Mouse (Mus musculus) testis, postnatal 14 days (tissue): ENCODE measurements around the gene Dync1h1.
A peak's percentile ranks its signal among the peaks of the same experiment; 100 is the strongest.
"Not testable (repeated sequence)": the region's sequence is repeated elsewhere in the genome, so short reads cannot be mapped to it uniquely, and the experiment has no call there.

ENCODE experiments used
- DNase-seq: peaks from one replicate; pipeline ENCODE4 v3.0.0; 2021; ENCODE audit warnings: low spot score

The Dync1h1 gene

DNA sequence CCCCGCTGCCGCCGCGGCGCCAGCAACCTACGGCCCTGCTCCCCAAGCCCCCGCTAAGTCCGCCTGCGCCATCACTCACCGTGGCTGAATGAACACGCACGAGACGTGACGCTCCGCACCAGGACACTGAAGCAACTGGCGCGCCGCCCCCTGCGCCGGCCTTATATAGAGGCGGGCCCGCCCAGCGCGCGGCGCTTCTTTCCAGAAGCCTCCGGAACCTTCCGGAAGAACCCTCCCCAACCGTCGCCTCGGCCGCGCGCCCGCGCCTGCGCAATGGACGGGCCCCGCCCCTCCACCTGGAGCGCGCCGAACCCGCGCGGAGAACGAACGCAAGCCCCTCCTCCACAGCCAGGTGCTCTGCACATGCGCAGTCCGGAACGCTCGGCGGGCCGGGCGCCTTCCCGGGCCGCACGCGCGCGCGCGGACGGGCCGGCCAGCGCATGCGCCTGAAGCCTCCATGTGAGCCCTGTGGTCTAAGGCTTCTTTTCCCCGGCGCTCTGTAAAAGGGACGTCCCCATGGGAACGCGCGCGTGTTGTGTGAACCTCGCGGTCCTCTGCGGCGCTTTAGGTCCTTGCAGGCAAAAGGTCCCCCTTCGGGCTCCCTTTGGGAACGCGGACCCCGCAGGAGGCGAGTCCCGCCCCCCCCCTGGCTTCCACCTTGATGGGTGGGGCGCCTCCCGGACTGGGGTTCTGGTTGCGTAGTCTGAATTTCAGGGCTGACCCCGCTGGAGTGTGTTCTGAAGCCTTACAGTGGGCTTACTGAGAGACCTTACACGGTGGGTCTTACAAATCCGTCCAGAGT, 95.1 kb downstream of the Dync1h1 start:
- DNase-seq: peak; percentile 98

DNA sequence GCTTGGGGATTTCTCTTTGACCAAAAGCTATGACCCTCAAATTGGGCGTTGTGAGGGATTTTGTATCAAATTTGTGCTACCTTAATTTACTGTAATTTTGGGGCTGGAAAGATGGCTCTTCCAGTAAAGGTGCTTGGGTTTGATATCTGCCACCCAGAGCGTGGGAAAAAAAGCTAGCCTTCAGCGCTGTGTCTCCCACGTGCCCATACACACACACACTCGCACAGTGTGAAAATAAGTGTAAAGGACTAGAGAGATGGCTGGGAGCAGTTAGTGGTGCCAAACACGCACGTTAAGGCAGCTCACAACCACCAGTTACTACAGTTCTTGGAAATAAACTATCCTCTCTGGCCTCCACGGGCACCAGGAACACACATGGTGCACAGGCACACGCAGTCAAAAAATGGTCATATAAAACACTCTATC, 95.7 kb downstream of the Dync1h1 start:
- no peak for DNase-seq

DNA sequence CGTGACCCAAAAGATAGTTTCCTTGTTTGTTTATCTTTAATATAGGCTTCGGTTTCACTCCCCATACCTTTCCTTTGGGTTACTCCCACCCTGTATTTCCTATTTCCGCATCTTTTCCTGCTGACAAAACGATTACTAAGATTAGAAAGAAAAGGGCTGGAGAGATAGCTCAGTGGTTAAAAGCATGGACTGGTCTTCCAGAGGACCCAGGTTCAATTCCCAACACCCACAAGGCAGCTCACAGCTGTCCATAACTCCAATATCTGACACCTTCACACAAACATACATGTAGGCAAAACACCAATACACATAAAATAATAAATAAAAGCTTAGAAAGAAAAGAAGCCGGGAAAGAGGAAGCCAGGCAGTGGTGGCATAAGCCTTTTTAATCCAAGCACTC, 96.2 kb downstream of the Dync1h1 start:
- no peak for DNase-seq

DNA sequence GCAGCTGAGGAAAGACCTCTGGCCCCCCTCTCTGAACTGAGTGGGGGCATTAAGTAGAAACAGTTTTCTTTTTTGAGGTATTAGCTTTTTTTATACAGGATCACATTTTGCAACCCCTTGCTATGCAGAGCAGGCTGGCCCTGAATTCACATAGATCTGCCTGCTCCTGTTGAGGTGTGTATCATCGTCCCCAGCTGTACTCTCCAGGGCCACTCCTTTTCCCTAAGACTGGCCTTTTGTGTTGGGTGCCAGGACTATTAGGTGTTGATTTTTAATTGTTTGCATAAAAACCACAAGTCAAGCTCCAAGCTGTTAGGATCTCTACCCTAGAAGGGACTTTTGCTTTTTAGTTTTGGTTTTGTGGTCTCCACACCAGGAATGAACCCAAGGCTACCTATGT, 96.8 kb downstream of the Dync1h1 start:
- DNase-seq: no peak

DNA sequence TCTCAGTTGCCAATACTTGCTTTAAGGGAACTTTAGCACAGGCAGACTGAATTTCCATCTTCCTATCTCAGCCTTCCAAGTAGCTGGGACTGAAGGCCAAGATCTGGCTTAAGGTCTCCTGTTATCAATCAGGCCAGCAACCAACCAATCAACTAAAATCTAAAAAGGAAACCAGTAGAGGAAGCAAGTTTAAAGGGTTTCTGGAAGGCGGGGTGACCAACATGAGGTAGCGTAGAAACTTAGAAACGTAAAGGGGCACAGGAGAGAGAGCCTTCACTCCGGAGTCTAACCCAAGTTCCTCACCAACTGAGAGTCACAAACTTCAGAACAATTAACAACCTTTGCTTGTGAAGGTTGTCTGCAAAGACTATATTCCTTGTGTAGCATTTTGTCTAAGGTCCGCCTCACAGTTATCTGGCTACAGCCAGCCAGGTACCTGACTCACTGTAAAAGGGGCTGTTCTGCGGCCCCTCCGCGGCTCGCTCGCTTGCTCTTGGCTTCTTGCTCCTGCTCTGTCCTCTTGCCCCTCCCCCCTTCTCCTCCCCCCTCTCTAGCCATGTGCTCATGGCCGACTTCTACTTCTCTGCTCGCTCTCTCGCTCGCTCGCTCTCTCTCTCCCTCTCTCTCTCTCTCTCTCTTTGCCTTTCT, 97.4 kb downstream of the Dync1h1 start:
- DNase-seq: no peak

DNA sequence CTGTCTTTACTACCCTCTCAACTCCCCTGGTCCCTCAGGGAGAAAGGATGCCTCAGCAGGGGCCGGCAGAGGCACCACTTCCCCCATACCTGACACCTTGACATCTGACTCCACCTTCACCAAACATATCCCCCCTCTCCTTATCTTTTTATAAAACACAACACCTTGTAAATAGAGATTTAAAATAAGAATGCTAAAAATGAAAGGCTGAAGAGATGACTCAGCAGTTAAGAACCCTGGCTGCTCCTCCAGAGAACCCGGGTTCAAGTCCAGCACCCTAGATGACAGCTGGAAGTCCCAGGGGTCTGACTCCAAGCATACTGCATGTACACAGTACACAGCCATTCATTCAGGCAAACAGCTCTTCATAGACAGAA, 97.9 kb downstream of the Dync1h1 start:
- DNase-seq: no peak

DNA sequence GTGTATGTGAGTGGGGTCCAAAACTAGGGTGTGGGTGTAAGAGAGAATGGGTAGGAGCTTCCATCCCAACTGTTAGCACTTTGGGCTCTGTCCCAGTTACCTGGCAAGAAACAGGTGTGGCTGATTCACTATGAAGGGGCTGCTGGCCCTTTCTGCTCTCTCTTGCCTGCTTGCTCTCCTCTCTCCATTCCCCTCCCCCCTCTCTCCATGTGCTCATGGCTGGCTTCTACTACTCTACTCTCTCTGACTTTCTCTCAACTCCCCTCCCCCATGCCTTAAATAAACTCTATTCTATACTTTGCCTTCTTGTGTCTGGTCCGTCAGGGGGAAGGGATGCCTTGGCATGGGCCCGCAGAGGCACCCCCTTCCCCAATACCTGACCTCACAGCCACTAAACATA, 99.5 kb downstream of the Dync1h1 start:
- no peak for DNase-seq

DNA sequence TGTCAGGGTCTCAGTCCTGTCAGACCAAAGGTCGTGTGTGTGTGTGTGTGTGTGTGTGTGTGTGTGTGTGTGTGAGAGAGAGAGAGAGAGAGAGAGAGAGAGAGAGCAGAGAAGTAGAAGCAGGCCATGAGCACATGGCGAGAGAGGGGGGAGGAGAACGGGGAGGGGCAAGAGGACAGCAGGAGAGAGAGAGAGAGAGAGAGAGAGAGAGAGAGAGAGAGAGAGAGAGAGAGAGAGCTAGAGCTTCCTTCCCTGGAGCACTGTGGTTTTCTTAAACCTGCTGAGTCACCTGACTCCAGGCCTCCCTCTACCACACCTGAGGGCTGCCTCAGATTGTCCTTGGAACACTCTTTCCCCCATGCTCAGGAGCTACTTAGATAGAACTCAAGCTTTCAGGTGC, 100.1 kb downstream of the Dync1h1 start:
- not testable (repeated sequence) for DNase-seq

DNA sequence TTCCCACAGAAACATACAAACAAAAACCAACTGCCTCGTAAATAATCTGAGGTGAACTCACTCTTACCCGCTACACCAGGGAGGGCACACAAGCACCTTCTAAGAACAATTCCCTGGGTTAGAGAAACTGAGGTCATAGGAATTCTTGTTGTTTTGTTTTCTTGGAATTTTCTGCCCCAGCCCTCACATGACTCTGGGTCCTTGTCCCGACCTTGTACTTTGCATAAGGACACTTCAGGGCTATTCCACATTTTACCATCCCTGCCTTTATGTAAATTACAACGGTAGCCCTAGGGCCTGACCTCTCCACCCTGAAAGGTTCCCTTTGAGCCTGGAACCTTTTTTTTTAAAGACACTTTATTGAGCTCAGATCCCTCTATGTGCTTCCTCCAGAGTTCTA, 101.3 kb downstream of the Dync1h1 start, which contains the start of gene Hsp90aa1:
TSS of gene Hsp90aa1 (minus strand) at position 173 of the 400 bp plus-strand sequence.
- DNase-seq: no peak

DNA sequence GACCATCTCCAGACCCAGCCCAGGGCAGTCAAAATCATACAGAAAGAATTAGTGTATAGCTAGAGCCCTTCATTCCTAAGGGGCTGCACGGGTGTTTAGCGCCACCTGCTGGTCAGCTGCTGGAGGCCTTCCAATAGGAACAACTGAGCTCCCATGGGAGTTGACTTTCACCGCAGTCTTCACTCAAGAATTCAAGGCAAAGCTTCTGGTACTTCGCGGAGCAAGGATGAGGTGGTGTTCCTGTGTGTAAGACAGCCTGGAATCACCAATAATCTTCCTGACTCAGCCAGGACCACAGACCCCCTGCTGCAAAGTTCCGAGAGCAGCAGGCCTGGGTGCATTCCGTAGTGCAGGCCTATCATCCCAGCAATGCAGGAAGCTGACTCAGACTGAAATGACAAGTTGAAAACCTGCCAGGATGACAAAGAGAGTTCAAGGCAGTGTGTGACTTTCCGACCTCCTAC, 101.8 kb downstream of the Dync1h1 start:
- peak; percentile 75 for DNase-seq

DNA sequence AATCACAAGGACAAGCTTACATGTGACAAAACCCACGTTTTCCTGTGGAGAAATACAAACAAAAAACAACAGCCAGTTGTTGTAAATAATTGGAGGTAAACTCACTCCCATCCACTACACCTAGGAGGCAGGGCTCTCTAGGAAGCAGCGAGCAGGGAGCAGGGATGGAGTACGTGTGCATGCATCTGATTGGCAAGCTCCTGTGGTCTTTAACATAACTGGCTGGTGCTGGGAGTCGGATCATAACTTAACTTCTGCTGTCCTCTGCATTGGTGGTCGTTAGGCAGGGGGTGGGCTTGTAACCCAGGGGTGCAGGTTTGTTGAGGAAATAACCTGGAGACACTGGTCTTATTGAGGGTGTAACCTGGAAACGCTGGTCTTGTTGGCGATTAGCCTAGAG, 102.4 kb downstream of the Dync1h1 start:
- peak; percentile 5 for DNase-seq

DNA sequence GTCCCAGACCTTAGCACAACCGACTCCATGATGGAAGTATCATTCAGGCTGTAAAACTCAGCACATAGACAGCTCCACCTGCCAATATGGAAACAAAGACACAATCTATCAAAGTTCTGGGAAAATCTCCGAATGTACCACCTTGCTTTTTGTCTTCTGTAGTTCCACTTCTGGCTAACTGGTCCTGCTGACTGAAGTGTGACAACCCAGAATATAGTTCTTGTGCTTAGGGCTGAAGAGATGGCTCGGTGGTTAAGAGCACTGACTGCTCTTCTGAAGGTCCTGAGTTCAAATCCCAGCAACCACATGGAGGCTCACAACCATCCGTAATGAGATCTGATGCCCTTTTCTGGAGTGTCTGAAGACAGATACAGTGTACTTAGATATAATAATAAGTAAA, 104.2 kb downstream of the Dync1h1 start:
- not testable (repeated sequence) for DNase-seq

DNA sequence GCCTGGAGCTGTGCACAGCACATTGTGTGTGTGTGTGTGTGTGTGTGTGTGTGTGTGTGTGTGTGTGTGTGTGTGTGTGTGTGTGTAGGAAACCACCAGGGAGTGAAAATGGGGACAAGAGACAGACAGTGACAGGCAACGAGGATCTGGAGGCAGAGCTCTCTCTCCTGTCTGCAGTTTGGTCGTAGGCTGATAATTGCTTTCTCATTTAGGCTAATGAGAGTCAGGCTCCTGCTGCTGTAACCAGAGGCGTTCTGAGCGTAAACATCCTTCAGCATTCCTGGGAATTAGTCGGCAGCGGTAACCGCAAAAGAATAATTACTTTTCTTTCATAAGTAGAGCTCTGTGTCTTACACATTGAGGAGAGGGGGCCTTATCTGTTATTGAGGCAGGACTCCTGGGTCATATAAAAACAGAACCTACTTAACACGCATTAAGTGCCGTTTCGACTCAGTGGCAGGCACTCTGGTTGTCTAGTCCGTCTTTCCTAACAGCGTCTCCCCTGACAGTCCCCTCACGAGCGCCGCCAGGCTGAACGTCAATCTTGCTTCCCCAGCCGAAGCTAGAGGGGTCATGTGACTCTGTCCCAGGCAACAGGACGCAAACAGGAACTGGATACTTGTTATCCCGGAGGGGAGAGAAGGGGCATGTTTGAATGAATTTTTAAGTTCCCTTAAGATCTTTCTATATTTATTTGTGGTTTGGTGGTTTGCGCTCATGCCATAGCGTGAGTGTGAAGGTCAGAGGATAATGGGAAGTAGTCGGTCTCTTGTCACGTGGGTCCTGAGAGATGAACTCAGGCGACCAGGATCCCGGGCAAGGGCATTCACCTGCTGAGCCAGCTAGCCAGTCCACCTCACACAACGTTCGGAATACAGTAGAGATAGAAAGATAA, 105.3 kb downstream of the Dync1h1 start:
- peak; percentile 55 for DNase-seq

DNA sequence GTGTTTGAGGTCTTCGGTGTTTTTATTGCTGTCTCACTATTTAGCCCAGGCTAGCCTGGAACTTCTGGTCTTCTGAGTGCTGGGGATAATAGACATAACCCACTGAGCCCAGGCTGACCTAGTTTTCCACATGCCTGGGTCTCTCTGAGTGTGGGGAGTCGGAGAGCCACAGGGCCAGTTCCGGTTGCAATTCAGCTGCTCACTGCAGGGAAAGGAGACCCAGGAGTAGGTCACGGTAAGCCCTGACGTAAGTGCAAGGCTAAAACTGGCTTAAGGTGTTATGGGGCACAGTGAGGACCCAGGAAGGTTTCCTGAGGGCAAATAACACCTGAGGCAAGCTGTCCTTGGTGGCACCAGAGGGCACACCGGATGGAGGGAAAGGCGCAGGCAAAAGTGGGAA, 106.2 kb downstream of the Dync1h1 start:
- no peak for DNase-seq

DNA sequence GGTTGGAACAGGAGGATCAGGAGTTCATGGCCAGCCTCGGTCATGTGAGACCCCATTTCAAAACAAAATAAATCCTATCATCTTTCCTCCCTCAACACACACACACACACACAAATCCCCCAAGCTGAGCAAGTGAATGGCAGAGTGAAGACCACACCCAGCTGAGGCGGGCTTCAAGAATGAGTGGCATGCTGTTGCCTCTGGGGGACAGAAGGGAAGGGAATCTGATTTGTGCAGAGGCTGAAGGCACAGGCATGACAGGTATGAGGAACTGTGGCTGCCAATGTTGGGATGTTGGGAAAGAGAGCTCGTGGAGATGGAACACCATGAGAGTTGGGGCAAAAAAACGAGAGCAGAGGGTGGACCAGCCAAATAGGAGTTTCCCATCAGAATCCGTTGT, 110.0 kb downstream of the Dync1h1 start:
- DNase-seq: no peak

DNA sequence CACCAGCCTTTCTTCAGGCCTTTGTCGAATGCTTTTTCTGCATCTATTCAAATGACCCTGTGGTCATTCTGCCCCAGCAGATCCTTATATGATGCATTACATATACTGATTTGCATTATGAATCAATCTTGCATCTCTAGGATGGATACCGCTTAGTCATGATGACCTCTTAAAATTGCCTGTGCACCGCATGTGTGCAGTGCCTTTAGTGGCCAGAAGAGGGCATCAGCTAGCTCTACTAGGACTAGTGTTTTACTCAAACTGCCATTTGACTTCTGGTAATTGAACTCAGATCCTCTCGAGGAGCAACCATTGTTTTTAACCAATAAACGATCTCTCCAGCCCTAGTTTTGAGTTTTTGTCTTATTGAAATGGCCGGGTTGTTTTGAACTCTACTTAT, 112.5 kb downstream of the Dync1h1 start:
- DNase-seq: no peak

DNA sequence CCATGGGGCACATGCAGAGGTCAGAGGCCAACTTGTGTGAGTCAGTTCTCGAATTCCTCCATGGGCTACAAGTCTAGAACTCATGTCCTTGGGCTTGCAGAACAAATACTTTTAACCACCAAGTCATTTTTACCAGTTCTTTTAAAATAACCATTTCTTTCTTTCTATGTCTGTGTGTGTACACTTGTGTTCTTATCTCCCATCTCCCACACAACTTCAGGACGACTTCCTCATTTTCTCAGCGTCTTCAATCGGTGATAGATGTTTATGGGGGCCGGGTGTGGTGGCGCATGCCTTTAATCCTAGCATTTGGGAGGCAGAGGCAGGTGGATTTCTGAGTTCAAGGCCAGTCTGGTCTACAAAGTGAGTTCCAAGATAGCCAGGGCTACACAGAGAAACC, 113.0 kb downstream of the Dync1h1 start:
- DNase-seq: no peak

DNA sequence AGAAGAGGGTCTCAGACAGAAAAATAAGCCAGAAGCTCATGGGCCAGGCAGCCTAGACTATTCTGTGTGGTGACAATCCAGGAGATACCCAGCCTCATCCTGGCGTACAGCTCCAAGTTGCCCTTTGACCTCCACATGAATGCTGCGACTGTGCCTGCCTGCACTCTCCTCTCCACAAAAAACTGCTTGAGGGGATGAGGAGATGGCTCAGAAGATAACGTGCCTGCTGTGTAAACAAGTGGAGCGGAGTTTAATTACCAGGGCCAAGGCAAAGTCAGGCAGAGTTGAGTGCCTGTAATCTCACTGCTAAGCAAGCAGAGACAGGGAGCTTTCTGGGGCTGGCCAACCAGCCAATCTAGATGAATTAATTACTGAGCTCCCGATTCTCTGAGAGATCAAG, 114.8 kb downstream of the Dync1h1 start:
- no peak for DNase-seq
